Mouse (Mus musculus): ENCODE data around the gene Sfi1.
A peak's percentile ranks its signal among the peaks of the same experiment; 100 is the strongest.
"Not testable (repeated sequence)": the region's sequence is repeated elsewhere in the genome, so short reads cannot be mapped to it uniquely, and the experiment has no call there.

The Sfi1 gene

DNA sequence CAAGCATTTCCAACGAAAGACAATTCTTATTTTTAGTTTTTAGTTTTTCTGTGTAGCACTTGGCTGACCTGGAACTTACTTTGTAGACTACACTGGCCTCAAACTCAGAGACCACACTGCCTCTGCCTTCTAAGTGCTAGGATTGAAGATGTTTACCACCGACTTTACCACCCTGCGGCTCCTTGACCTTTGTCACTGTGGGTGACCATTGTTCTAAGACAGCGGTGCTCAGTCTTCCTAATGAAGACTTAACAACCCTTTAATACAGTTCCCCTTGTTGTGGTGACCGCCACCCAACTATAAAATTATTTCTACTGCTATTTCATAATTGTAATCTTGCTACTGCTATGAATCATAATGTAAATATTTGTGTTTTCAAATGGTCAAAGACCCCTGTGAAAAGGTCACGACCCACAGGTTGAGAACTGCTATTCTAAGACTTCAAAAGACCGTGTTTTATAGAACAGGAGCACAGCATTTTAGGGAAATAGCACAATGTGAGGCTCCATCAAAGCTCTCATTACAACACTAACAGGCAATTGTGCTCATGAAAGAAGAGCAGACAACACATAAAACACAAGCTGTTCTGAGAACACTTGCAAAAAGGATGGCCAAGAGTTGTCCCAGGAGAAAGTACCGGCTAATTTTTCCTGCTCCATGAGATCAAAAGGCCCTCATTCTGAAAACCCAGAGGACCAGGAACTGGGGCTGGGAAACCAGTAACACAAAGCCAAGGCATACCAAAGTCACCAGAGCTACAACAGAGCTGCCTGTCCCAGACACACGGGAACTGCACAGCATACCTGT is 47.7 kb downstream of the Sfi1 start:
- peak in 1 of 2 experiments; percentile 19 for DNase-seq

DNA sequence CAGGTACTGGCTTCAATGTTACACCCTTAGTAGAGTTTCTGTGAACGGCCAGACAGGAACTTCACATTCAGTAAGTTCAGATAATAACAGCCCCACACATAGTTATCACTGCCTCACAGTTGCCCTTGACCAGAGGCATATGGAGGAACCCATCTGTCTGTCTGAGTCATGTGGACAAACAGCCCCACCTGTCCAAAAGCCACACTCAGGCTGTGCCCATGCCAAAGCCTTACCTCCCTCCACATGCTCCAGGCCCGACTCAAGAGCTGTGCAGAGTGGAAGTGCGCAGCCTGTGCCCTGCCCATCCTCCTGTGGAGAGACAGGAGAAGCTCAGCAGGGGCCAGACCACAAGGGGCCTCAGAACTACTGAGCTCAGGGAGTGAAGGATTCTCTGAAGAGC is 49.3 kb downstream of the Sfi1 start:
- DNase-seq: not testable (repeated sequence)

DNA sequence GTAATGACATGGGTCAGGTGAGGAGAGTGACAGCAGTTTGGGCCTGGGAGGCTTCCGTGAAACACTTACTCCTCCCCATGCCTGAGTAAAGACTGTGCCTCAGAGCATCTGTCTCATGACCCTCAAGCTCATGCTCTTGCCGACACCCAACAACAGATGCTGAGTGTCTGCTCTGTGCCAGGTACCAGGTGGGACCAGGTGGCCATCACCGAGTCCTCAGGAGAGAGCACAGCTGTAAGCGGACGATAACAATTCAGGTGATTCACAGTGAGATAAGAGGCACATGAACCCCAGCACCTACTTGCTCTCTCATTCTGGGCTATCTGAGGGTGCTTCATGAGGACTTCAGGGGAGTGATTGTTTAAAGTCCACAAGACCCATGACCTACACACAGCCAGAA is 50.9 kb downstream of the Sfi1 start:
- peak; percentile 68 to 70 for DNase-seq

DNA sequence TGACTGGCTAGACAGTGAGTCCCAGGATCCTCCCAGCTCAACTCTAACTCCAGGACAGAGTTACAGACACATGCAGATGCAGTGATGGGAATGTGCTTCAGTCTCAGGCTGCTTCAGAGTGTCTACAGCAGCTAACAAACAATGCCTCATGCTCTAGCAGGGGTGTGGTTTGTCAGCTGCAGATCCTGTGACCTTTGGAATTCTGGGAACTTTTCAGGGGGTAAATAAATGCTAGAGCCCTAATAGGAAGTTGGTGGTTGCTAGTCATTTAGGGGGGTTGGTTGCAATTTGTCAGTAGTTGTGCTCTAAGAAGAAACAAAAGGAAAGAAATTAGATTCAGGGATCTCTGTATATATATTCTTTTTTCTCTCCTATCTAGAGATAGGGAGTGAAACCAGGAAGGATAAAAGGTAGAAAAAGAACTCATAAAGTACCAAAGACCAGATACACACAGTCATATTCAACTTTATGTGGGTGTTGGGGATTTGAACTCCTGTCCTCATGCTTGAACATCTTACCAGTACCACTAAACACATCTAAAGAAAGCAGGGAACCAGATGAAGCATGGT is 52.2 kb downstream of the Sfi1 start:
- not testable (repeated sequence) for DNase-seq

DNA sequence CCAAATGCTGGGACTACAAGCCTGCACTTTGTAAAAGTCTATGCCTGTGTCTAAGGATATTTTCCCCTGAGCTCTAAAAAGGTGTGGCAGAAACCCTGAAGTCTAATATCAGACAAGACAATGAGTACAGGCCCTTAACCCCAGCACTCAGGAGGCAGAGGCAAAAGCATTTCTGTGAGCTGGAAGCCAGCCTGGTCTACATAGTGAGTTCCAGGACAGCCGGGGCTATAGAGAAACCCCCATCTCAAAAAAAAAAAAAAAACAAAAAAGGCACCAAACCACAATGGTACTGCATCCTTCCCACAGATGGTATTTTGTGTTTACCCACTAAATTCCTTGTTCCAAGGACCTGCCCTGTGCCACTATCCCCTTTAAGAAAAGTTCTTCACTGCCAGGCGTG is 54.9 kb downstream of the Sfi1 start:
- DNase-seq: peak in 1 of 2 experiments; percentile 24

DNA sequence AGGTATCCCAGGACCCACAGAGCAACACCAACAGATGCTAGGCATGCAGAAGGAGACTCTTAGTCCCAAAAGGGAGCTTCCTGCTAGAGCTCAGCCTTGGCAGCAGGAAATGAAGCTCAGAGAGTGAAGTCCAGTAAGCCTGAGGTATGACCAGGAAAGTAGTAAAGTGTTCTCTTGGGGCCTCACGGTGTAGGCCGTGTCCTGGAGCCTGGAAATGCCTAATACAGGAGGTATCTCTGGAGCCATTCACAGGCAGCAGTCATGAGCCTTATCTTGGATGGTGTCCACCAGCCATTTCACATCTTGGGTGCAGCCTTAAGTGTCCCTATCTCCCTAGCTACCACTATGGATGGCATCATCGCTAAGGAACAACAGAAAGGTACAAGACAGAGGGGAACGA is 56.0 kb downstream of the Sfi1 start:
- DNase-seq: peak; percentile 32 to 38

DNA sequence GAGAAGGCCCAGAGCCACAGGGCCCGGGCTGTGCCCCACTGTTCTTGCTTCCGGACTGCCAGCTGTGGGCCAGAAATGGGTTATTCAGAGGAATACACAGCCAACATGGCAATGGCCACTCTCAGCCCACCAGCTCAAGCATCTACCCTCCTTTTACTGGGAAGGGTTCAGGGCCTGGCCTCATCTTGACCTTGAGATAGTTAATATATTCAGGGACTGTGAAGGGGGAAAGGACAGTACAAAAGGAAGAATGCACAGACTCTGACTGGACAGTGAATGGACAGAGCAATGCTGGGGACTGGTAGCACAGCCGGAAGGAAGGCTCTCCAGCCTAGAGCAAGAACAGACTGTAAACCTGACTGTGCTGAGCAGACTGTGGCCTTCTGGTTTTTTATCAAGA is 57.3 kb downstream of the Sfi1 start:
- not testable (repeated sequence) for DNase-seq

DNA sequence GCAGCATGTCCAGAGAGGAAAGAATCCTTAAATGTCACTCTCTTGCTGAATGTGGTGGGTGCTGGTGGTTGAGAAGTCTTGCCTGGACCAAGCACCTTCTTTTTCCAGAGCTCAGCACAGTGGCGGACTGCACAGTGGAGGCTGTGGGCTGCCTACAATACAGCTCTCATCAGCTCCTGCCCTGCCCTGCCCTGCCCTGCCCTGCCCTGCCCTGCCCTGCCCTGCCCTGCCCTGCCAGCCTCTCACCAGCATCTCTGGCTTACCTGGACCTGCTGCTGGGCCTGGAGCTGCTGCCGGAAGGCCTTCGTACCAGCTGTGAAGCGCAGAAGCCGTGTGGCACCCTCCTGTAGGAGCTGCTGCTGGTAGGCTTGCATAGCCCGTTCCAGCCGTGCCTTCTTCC is 57.9 kb downstream of the Sfi1 start:
- not testable (repeated sequence) for DNase-seq

DNA sequence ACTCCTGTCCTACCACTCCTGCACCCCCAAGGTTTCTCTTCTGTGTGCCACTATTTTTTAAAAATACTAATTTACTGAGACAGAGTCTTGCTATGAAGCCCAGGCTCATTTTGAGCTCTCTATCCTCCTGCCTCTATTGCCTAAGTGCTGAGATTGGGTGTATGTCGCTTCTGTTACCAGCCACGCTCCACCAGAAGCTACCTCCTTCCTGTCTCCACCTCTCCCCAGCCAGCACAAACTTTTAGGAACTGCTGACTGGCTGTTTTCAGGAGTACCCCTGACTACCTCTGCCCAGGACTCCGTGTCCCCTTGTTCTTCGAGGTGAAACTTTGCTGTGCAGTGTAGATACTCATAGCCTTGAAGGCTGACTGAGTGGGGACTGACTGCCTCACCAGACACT is 59.9 kb downstream of the Sfi1 start:
- not testable (repeated sequence) for DNase-seq

DNA sequence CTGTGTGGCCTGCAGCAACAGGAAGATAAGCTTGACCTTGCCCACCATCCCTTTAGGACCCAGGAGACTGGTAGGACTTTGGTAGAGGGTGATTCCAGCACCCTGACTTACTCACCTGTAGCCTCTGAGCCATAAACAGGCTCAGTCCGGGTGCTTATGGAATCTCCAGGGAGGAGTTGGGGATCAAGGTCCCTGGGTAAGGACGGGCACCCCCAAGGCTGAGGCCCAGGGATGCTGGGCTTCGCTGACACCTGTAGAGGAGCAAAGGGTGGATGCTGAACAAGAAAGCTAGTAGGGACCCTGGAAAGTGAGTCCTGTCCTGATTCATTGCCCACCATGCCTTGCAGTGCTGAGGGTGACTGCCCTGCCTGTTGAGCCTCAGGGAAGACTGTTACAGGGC is 60.3 kb downstream of the Sfi1 start:
- DNase-seq: peak in 1 of 2 experiments; percentile 13

DNA sequence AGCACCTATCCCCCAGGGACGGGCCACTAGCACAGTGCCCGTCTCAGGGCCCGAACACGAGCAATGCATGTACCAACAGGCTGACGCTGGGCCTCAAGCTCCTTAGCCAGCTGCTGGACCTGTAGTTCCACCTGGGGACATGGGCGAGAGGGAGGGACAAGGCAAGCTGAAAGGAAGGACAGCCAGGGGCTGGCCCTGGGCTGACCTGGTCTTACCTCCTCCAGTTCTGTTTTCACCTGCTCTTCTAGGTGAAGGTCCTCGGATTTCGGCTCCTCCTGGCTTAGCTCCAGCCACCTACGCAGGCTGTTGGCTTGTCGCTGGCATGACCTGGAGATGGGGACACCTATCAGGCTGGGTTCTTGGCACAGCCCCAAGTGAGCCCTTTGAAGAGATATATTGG is 61.3 kb downstream of the Sfi1 start:
- peak; percentile 32 to 56 for DNase-seq

DNA sequence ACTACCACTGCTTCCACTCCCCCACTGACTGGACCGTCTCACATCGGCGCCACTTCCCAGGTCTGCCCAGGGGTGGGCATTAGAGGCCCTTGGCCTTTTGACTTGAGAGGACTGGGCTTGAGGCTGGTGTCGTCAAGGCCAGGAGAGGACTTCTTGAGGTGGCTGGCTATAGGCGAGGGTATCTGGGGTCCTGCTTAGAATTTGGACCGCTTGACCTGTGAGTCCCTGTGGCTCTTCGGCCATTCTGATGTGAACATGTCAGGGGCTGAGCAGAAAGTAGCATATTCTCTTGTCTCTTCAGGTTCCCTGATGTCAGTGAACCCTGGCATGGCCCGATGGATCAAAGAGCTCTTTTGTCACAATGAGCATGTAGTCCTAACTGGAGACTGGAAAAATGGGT is 63.4 kb downstream of the Sfi1 start:
- DNase-seq: peak; percentile 51 to 58

DNA sequence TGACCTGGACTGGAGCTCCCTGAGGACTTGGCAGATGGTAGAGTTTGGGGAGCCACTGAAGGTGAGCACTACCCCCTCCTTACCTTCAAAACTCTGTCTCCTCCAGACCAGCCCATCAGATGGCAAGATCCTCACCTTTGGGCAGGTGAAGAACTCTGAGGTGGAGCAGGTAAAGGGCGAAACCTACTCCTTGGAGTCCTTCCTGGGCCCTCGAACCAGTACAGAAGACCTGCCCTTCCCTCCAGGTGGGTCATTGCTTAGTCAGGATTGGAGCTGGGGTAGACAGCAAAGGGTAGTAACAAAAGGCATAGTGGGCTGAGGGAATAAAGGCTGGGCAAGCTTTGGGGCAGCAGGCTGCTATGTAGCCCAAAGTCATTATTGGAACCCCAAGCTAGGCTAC is 64.0 kb downstream of the Sfi1 start:
- not testable (repeated sequence) for DNase-seq

DNA sequence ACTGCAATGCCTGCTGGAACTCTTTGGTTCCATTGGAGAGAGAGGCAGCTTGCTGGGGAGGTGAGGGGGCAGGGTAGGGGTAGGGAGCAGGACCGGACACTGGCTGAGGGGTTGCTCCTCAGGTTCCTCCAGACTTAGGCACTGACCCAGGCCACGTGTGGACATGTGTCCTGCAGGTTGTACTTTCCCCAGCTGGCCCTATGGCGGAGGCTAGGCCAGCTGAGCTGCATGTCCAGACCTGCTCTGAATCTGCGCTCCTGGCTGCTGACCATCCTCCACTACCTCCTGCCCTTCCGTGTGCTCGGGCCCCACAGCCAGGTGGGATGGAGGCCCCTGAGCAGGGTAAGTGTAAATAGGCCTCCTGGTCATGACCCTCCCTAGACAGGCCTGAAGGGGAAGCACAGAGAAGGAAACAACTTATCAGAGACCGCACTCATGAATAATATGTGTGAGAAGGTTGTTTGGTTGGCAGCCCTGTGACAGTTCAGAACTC is 65.9 kb downstream of the Sfi1 start:
- peak in 1 of 2 experiments; percentile 40 for DNase-seq

DNA sequence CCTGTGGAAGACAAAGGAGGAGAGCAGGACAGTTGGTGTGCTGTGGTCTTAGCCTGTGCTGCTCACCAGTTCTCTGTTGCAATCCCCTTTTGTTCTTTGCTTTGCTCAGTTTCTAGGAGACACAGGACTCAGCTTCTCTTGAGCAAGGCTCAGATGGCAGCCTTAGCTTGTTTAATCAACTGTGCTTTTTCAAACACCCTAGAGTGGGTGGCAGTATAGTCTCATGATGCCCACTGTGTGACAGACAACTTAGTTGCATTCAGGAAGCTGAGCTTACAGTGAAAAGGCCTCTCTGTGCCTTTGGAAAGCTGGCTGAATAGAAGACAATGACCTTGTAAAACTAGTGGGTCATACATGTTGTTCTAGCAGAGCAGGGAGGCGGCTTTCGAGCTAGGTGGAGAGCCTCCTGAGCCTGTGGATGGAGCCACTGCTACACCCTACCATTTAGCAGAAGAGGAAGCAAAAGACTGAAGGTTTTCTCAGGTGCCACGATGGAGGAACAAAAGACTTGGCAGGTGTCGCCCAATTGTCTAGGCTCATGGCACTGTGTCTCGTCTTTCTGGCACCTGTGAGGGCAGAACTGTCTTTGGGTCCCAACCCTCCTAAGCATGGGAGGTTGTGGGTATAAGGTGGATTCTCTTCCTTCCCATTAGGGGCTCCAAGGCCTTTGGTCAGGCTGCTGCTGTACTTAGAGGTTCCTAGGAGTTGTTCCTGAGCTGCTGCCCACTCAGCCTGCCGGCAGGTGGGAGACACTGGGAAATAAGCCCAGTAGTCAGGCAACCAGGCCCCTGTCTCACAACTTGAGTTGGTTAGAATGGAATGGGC is 66.6 kb downstream of the Sfi1 start:
- peak; percentile 67 to 70 for DNase-seq

DNA sequence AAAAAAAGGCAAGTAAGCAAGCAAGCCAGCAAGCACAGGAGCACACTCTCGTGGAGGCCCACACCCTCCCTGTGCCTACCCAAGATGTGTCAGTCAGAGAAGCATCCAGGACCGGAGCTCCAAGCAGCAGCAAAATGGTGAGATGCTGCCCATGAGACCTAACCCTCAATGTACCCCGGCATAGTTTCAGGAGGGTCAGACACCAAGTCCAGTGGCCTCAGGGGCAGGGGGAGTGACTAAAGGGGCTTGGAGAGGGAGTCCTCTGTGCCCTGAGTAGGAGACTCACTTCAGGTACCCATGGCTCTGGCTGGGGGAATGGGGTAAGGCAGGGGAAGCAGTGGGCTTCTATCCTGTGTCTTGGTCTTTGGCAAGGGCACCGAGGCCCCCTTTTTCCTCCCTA is 67.3 kb downstream of the Sfi1 start:
- DNase-seq: not testable (repeated sequence)

DNA sequence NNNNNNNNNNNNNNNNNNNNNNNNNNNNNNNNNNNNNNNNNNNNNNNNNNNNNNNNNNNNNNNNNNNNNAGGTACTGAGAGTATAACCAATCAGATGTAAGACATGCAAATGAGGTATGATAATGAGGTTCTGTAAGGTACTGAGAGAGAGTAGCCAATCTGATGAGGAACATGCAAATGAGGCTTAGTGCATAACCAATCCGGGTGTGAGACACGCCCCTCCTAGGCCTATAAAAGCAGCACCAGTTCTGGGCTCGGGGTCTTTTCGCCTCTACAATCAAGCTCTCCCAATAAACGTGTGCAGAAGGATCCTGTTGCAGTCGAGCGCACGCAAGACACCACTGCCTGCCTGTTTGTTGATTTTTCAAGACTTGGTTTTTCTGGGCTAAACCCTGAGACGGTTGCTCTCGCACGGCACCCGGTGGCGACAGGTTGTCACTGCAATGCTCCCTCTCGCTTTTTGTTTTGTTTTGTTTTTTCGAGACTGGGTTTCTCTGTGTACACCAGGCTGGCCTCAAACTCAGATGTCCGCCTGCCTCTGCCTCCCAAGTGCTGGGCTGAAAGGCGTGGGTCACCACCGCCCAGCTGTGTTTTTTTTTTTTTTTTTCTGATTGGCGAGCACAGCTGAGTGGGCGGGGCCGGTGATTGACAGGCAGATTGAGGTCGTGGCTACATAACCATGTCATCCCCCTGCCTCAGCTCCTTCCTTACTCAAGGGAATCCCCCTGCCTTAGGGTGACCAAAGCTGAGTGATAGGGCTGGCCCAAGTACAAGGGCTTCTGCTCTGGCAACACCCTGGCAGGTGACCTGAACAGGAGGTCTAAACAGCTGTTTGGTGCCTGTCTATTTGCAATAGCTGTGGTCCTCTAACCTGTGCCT is 68.1 kb downstream of the Sfi1 start:
- DNase-seq: peak in 1 of 2 experiments; percentile 37

DNA sequence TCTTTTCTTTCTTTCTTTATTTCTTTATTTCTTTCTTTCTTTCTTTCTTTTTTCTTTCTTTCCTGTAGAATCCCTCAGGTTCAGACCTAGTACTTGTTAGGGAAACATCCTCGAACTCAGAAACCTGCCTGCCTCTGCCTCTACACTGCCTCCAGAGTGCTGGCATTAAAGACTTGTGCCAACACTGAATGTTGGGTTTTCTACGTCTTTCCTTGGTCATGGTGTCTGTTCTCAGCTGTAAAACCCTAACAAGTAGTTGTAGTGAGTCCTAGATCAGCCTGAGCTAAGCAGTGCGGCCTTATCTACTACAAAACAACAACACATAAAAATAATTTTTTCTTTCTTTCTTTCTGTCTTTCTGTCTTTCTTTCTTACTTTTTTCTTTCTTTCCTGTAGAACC is 78.9 kb downstream of the Sfi1 start:
- DNase-seq: no peak

DNA sequence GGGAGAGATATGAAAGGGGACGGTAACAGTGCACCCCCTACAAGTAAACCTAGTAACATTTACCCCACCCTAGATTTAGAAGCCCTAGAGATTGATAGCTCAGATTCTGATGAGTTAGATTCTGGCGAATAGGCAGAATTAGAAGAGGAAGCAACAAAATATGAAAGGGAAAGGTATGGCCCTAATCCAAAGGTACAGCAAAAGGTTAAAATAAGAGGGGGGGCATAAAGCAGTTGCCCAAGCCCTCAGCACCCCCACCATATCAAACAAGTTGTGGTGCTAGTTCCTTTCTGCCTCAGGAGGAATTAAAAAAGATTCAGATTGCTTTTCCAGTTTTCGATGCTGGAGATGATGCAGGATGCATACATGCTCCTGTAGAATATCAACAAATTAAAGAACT is 87.1 kb downstream of the Sfi1 start:
- DNase-seq: no peak

DNA sequence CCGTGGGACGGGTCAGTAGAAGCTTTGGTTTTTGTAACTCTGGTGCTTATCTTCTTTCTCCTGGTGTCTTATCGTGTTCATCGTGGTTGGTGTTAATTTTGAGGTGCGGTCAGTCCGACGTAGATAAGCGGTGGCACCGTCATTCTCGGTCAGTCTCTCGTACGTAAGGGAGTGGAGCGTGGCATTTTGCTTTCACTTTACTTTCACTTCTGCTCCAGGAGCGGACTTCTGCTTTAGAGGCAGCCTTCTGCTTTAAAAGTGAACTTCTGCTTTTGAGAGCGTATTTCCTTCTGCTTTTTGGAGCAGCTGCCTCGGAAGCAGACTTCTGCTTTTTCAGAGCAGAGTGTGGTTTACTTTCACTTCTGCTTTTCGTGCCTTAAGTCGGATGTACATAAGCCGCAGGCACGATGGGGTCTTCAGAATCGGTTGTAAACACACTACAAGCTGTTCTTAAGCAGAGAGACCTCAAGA is 88.0 kb downstream of the Sfi1 start:
- no peak for DNase-seq

DNA sequence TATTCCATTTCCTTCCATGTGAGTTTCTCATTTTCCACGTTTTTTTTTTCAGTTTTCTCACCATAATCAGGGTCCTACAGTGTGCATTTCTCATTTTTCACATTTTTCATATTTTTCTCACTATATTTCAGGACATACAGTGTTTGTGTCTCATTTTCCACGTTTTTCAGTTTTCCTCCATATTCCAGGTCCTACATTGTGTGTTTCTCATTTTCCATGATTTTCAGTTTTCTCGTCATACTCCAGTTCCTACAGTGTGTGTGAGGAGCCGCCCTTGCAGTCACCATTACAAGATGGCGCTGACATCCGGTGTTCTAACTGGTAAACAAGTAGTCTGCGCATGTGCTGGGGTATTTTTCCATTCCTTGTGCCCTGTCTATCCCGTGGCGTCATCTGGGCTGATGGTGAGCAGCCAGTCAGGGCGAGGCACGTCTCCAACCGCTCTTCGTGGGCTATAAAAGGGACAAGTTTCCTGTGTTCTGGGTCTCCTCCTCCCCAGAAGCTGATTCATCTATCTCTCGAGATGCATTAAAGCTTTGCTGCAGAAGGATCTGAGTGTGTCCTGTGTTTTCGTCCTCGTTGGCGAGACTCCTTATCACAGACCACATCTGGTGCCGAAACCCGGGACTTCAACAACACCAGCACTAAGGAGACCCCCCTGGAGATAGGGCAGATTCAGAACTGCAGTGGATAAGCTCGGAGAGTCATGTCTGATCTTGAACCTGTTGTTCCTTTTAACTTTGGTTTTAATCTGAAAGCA is 88.6 kb downstream of the Sfi1 start:
- DNase-seq: peak in 1 of 2 experiments; percentile 28
